ENCODE assay signal across 15 mouse cellular contexts in genomic region chr7:28819571-28819970, GRCm38 (mm10). TPM values are rescaled to one million over a fixed set of nuclear protein-coding genes. Genes with fewer than 3 reads are reported as not detected.
DNase-seq lines count a peak whose midpoint lies in the region; ATAC-seq and TF ChIP-seq lines count a peak whose summit lies in the region.
"Had no signal": no experiment of that assay in that cellular context is flagged by ENCODE, and none has a peak within 500 bp of the region (broad histone marks: within the 10 kb centered on the region; RNA-seq: fewer than 3 reads in every experiment).

No protein-coding gene starts in this region.

- peaks cover 44% of the 10 kb centered on the region for H3K4me1 ChIP-seq in heart, adult 2 months (ENCODE audit: control insufficient read depth, insufficient read depth, low read length)
- H3K4me1 ChIP-seq in liver, postnatal 0 days (ENCODE audit: insufficient read depth), result peaks cover 43% of the 10 kb centered on the region
- H3K4me1 ChIP-seq in liver, embryonic 12.5 days, result peaks cover 91% of the 10 kb centered on the region
- peaks cover 66% of the 10 kb centered on the region for H3K4me1 ChIP-seq in embryonic facial prominence, embryonic 15.5 days

- no peak overlapping the region for H3K4me3 ChIP-seq in heart, adult 2 months
- no peak overlapping the region for H3K4me3 ChIP-seq in liver, postnatal 0 days (ENCODE audit: low read depth, low read length)
- H3K4me3 ChIP-seq in liver, embryonic 12.5 days, result no peak overlapping the region
- no peak overlapping the region for H3K4me3 ChIP-seq in embryonic facial prominence, embryonic 15.5 days (replicated peaks)
- H3K4me3 ChIP-seq in myocyte, result no peak overlapping the region
- H3K4me3 ChIP-seq: limb, embryonic 10.5 days; liver, embryonic 15.5 days had no signal

- peaks cover 61% of the 10 kb centered on the region for H3K36me3 ChIP-seq in heart, adult 2 months (ENCODE audit: control insufficient read depth, insufficient read depth, low read length)
- H3K36me3 ChIP-seq in liver, postnatal 0 days (replicated peaks; ENCODE audit: insufficient read depth, low read length), result peaks cover 84% of the 10 kb centered on the region
- peaks cover 86% of the 10 kb centered on the region for H3K36me3 ChIP-seq in liver, embryonic 12.5 days
- H3K36me3 ChIP-seq in embryonic facial prominence, embryonic 15.5 days, result peaks cover 82% of the 10 kb centered on the region
- H3K36me3 ChIP-seq in myocyte (ENCODE audit: control insufficient read depth, insufficient read depth), result peaks cover 70% of the 10 kb centered on the region

- ATAC-seq in liver, postnatal 0 days, result no peak
- no peak for ATAC-seq in liver, embryonic 12.5 days
- no peak for ATAC-seq in embryonic facial prominence, embryonic 15.5 days (ENCODE audit: insufficient number of reproducible peaks, low FRiP score, low TSS enrichment, low read depth)
- ATAC-seq: inflammation-experienced regulatory T-cells, adult 6 months had no signal

- no peak for TF ChIP-seq POLR2A in heart, adult 2 months (IDR thresholded peaks at IDR 0.05; ENCODE audit: insufficient read depth, low read depth, low read length)
- no peak for TF ChIP-seq POLR2A in myocyte (IDR thresholded peaks at IDR 0.05; ENCODE audit: insufficient read length, low read depth)

- H3K4me2 ChIP-seq in liver, postnatal 0 days (ENCODE audit: low read depth, low read length), result no peak overlapping the region
- H3K4me2 ChIP-seq in liver, embryonic 12.5 days, result no peak overlapping the region
- H3K4me2 ChIP-seq in embryonic facial prominence, embryonic 15.5 days (replicated peaks), result no peak overlapping the region
- peak overlapping the region; percentile 51 for H3K4me2 ChIP-seq in myocyte (ENCODE audit: low read depth)
- H3K4me2 ChIP-seq: liver, embryonic 15.5 days had no signal

- WGBS in heart, adult 2 months, result 49% methylated on average over 4 of the region's 4 CpGs
- 88% methylated on average over 4 of the region's 4 CpGs for WGBS in liver, postnatal 0 days (ENCODE audit: insufficient replicate concordance)
- WGBS in liver, embryonic 12.5 days (ENCODE audit: insufficient replicate concordance), result 84% methylated on average over 4 of the region's 4 CpGs
- whole genome bisulfite sequencing in embryonic facial prominence, embryonic 15.5 days, result 80% methylated on average over 4 of the region's 4 CpGs

- H3K27me3 ChIP-seq in heart, adult 2 months (ENCODE audit: control insufficient read depth, insufficient read depth, low read length), result no peaks in the 10 kb centered on the region
- H3K27me3 ChIP-seq in liver, postnatal 0 days (ENCODE audit: insufficient read depth, low read length), result no peaks in the 10 kb centered on the region
- H3K27me3 ChIP-seq in liver, embryonic 12.5 days (replicated peaks), result no peaks in the 10 kb centered on the region
- no peaks in the 10 kb centered on the region for H3K27me3 ChIP-seq in embryonic facial prominence, embryonic 15.5 days
- H3K27me3 ChIP-seq in myocyte (ENCODE audit: control insufficient read depth, insufficient read depth, insufficient read length), result no peaks in the 10 kb centered on the region
- H3K27me3 ChIP-seq: liver, embryonic 15.5 days had no signal

- H3K27ac ChIP-seq in heart, adult 2 months, result peak overlapping the region; percentile 75
- 0 out of 2 replicates have a peak overlapping the region, but pooled peaks have one; percentile 34 for H3K27ac ChIP-seq in liver, postnatal 0 days (ENCODE audit: low read depth)
- H3K27ac ChIP-seq in liver, embryonic 12.5 days, result no peak overlapping the region
- peak overlapping the region; percentile 48; the same call in 1 of the 2 replicates for H3K27ac ChIP-seq in embryonic facial prominence, embryonic 15.5 days (replicated peaks)
- H3K27ac ChIP-seq: limb, embryonic 10.5 days; liver, embryonic 15.5 days had no signal

- no peak for TF ChIP-seq EP300 in heart, adult 2 months (IDR thresholded peaks at IDR 0.05; ENCODE audit: insufficient read depth, low read depth, low read length)
- TF ChIP-seq EP300 in liver, postnatal 0 days (IDR thresholded peaks at IDR 0.05; ENCODE audit: low read depth), result no peak

- no peaks in the 10 kb centered on the region for H3K9me3 ChIP-seq in liver, postnatal 0 days (ENCODE audit: low read length)
- H3K9me3 ChIP-seq in liver, embryonic 12.5 days (replicated peaks), result no peaks in the 10 kb centered on the region
- no peaks in the 10 kb centered on the region for H3K9me3 ChIP-seq in embryonic facial prominence, embryonic 15.5 days (replicated peaks)
- H3K9me3 ChIP-seq: limb, embryonic 10.5 days; liver, embryonic 15.5 days had no signal

- H3K9ac ChIP-seq in heart, adult 2 months (ENCODE audit: low read depth, low read length), result no peak overlapping the region
- no peak overlapping the region for H3K9ac ChIP-seq in liver, postnatal 0 days (replicated peaks)
- H3K9ac ChIP-seq in liver, embryonic 12.5 days, result no peak overlapping the region
- no peak overlapping the region for H3K9ac ChIP-seq in embryonic facial prominence, embryonic 15.5 days
- H3K9ac ChIP-seq: liver, embryonic 15.5 days had no signal

- TF ChIP-seq CTCF in heart, adult 2 months (IDR thresholded peaks at IDR 0.05), result no peak
- TF ChIP-seq CTCF in liver, postnatal 0 days (IDR thresholded peaks at IDR 0.05; ENCODE audit: low read depth), result no peak

- intact Hi-C loops in heart, adult 2 months (cut with DNase I), result no loop called here
- intact Hi-C loops in heart, postnatal 36 days (cut with DNase I), result no loop called here

- H3K79me2 ChIP-seq in heart, adult 2 months (replicated peaks; ENCODE audit: control insufficient read depth, insufficient read depth, low read length), result no peaks in the 10 kb centered on the region
- peaks cover 39% of the 10 kb centered on the region for H3K79me2 ChIP-seq in myocyte (ENCODE audit: control insufficient read depth, insufficient read depth)

- DNase-seq in heart, adult 2 months, result no peak
- DNase-seq in heart, postnatal 36 days, result no peak
- DNase-seq in liver, postnatal 0 days, result no peak
- no peak for DNase-seq in T-cell, adult 2 months (ENCODE audit: low spot score)
- DNase-seq: cerebellum, adult 8-10 months; layer of hippocampus, postnatal 36 days; right cerebral cortex, adult 18-20 months; thymus, adult 2 months had no signal

- no peak overlapping the region for H3ac ChIP-seq in myocyte (ENCODE audit: control insufficient read depth, insufficient read length)

TF ChIP-seq in myocyte, 11 proteins besides CTCF, POLR2A, EP300 and RAD21 (continues in another document):
- TF ChIP-seq MAX (IDR thresholded peaks at IDR 0.05; ENCODE audit: low read depth) (no peak), POLR2AphosphoS2 (IDR thresholded peaks at IDR 0.05; ENCODE audit: insufficient read length, low read depth) (no peak), MYOG (IDR thresholded peaks at IDR 0.05; ENCODE audit: control insufficient read depth in 1 of 3, insufficient read depth in 1 of 3, insufficient read length in 2 of 3, low read depth in 2 of 3) (no peak), USF1 (IDR thresholded peaks at IDR 0.05; ENCODE audit: low read depth) (no peak), E2F4 (IDR thresholded peaks at IDR 0.05; ENCODE audit: insufficient read depth) (no peak), TCF12 (IDR thresholded peaks at IDR 0.05; ENCODE audit: insufficient read depth, poor library complexity, severe bottlenecking) (no peak), SRF (IDR thresholded peaks at IDR 0.05; ENCODE audit: control insufficient read depth, insufficient read length, low read depth) (no peak)

RNA-seq across cellular contexts. Expression of gene Ech1, which starts 5.4 kb away (rescaled TPM):
- 1,000 to 10,000 TPM; 1,826 to 2,229 TPM for total RNA-seq in heart, adult 2 months (2021)
- polyA plus RNA-seq in heart, adult 2 months (2012; rRNA removed), result 2,087 and 2,697 TPM in 2 replicates
- 1,000 to 10,000 TPM; 1,832 to 1,909 TPM for total RNA-seq in heart, postnatal 36 days (2021)
- polyA plus RNA-seq in liver, postnatal 0 days (2015; fragmentation: Nextera tagmentation; extraction: Ambion mirVana), result 534 and 566 TPM in 2 replicates
- 72.3 and 73.6 TPM in 2 replicates for polyA plus RNA-seq in liver, embryonic 12.5 days (2016; fragmentation: Nextera tagmentation; extraction: Ambion mirVana)
- polyA plus RNA-seq in embryonic facial prominence, embryonic 15.5 days (2015; fragmentation: Nextera tagmentation; extraction: Ambion mirVana), result 226 and 231 TPM in 2 replicates
- 132 TPM for polyA plus RNA-seq in myocyte (2012; fragmentation: generic; extraction: Trizol)

RNA-seq across cellular contexts. Expression of gene Hnrnpl, which starts 11.2 kb away (rescaled TPM):
- total RNA-seq in heart, adult 2 months (2021), result 100 to 1,000 TPM; 192 to 206 TPM
- 208 and 348 TPM in 2 replicates for polyA plus RNA-seq in heart, adult 2 months (2012; rRNA removed)
- 100 to 1,000 TPM; 240 to 277 TPM for total RNA-seq in heart, postnatal 36 days (2021)
- polyA plus RNA-seq in liver, postnatal 0 days (2015; fragmentation: Nextera tagmentation; extraction: Ambion mirVana), result 82.0 and 88.6 TPM in 2 replicates
- 186 and 188 TPM in 2 replicates for polyA plus RNA-seq in liver, embryonic 12.5 days (2016; fragmentation: Nextera tagmentation; extraction: Ambion mirVana)
- 211 and 225 TPM in 2 replicates for polyA plus RNA-seq in embryonic facial prominence, embryonic 15.5 days (2015; fragmentation: Nextera tagmentation; extraction: Ambion mirVana)
- 230 TPM for polyA plus RNA-seq in myocyte (2012; fragmentation: generic; extraction: Trizol)

RNA-seq across cellular contexts. Expression of gene Lgals4, which starts 14.1 kb away (rescaled TPM):
- 10 to 100 TPM; 18.5 to 27.6 TPM for total RNA-seq in heart, adult 2 months (2021)
- polyA plus RNA-seq in heart, adult 2 months (2012; rRNA removed), result 63.6 and 121 TPM in 2 replicates
- total RNA-seq in heart, postnatal 36 days (2021), result 10 to 100 TPM; 29.4 to 48.3 TPM
- polyA plus RNA-seq in liver, postnatal 0 days (2015; fragmentation: Nextera tagmentation; extraction: Ambion mirVana), result 19.5 and 21.3 TPM in 2 replicates
- polyA plus RNA-seq in liver, embryonic 12.5 days (2016; fragmentation: Nextera tagmentation; extraction: Ambion mirVana), result 2.7 and 3.6 TPM in 2 replicates
- polyA plus RNA-seq in embryonic facial prominence, embryonic 15.5 days (2015; fragmentation: Nextera tagmentation; extraction: Ambion mirVana), result 15.4 and 18.0 TPM in 2 replicates
- 3.0 TPM for polyA plus RNA-seq in myocyte (2012; fragmentation: generic; extraction: Trizol)

RNA-seq across cellular contexts. Expression of gene Rinl, which starts 30.8 kb away (rescaled TPM):
- 1 to 10 TPM; 1.3 to 2.0 TPM for total RNA-seq in heart, adult 2 months (2021)
- polyA plus RNA-seq in heart, adult 2 months (2012; rRNA removed), result 3.2 and 3.3 TPM in 2 replicates
- total RNA-seq in heart, postnatal 36 days (2021), result 1 to 10 TPM; 1.8 to 1.9 TPM
- 7.2 and 7.6 TPM in 2 replicates for polyA plus RNA-seq in liver, postnatal 0 days (2015; fragmentation: Nextera tagmentation; extraction: Ambion mirVana)
- 14.5 and 16.1 TPM in 2 replicates for polyA plus RNA-seq in liver, embryonic 12.5 days (2016; fragmentation: Nextera tagmentation; extraction: Ambion mirVana)
- 3.8 and 4.7 TPM in 2 replicates for polyA plus RNA-seq in embryonic facial prominence, embryonic 15.5 days (2015; fragmentation: Nextera tagmentation; extraction: Ambion mirVana)
- polyA plus RNA-seq in myocyte (2012; fragmentation: generic; extraction: Trizol), result 0.12 TPM

RNA-seq across cellular contexts. Expression of gene Lgals7, which starts 44.1 kb away (rescaled TPM):
- under 1 TPM in 1 of 2 experiments, not detected in 1; 0.61 TPM for total RNA-seq in heart, adult 2 months (2021)
- polyA plus RNA-seq in heart, adult 2 months (2012; rRNA removed), result 1.6 and 4.0 TPM in 2 replicates
- total RNA-seq in heart, postnatal 36 days (2021), result 1 to 10 TPM in 1 of 2 experiments, under 1 TPM in 1; 0.73 to 1.4 TPM
- polyA plus RNA-seq in liver, postnatal 0 days (2015; fragmentation: Nextera tagmentation; extraction: Ambion mirVana), result 0.14 and 0.34 TPM in 2 replicates
- polyA plus RNA-seq in liver, embryonic 12.5 days (2016; fragmentation: Nextera tagmentation; extraction: Ambion mirVana), result 0.25 TPM in 1 of 2 replicates, not detected in the other
- 187 and 265 TPM in 2 replicates for polyA plus RNA-seq in embryonic facial prominence, embryonic 15.5 days (2015; fragmentation: Nextera tagmentation; extraction: Ambion mirVana)
- polyA plus RNA-seq in myocyte (2012; fragmentation: generic; extraction: Trizol), result 0.50 TPM
- total RNA-seq: layer of hippocampus, postnatal 36 days; neutrophil, adult 5-6 weeks had no signal
